6 mouse cellular contexts compared by ENCODE assay signal in the genomic region with DNA sequence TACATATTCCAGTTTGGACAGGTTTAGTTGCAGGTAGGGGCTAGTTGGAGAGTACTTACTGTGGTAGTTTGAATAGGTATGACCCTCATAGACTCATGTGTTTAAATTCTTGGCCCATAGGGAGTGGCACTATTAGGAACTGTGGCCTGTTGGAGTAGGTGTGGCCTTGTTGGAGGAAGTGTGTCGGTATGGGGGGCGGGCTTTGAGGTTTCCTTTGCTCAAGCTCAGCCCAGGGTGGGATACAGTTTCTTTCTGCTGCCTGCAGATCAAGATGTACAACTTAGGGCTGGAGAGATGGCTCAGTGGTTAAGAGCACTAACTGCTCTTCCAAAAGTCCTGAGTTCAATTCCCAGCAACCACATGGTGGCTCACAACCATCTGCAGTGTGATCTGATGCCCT. TPM values are rescaled to one million over a fixed set of nuclear protein-coding genes. Genes with fewer than 3 reads are reported as not detected.
A peak's percentile ranks its signal among the peaks of the same experiment; 100 is the strongest.
DNase-seq lines count a peak whose midpoint lies in the region; ATAC-seq and TF ChIP-seq lines count a peak whose summit lies in the region.
"Not testable (repeated sequence)": the region's sequence is repeated elsewhere in the genome, so short reads cannot be mapped to it uniquely, and the experiment has no call there.

No protein-coding gene starts in this region.

- not testable (repeated sequence) for H3K4me1 ChIP-seq in MEL (ENCODE audit: control insufficient read depth in 1 of 2, insufficient read depth in 2 of 2, low read length in 2 of 2); heart, embryonic 10.5 days; intestine, embryonic 14.5 days (replicated peaks; ENCODE audit: control insufficient read depth, insufficient read depth, low read length)

- H3K4me3 ChIP-seq in MEL (ENCODE audit: control insufficient read depth in 1 of 2, insufficient read depth in 1 of 2, low read depth in 2 of 2, low read length in 2 of 2); heart, embryonic 10.5 days; intestine, embryonic 14.5 days (ENCODE audit: low read depth, low read length): not testable (repeated sequence)

- H3K9ac ChIP-seq in MEL (ENCODE audit: control insufficient read depth, low read depth, low read length, poor library complexity, severe bottlenecking); intestine, embryonic 14.5 days (ENCODE audit: low read length): not testable (repeated sequence)

- not testable (repeated sequence) for H3K4me2 ChIP-seq in intestine, embryonic 14.5 days (ENCODE audit: low read length)

- 84% methylated on average over 2 of the region's 2 CpGs for WGBS in heart, embryonic 10.5 days
- 90% methylated on average over 2 of the region's 2 CpGs for WGBS in intestine, embryonic 14.5 days

- DNase-seq in 416B (ENCODE audit: low read depth) (peak; percentile 57), MEL (ENCODE audit: low read depth, low spot score) (peak; percentile 46), R1 (ENCODE audit: low read depth, low spot score) (peak; percentile 41), ZHBTc4 (ENCODE audit: low read depth, low spot score) (peak; percentile 39)
- DNase-seq in heart, embryonic 10.5 days (ENCODE audit: low spot score): peak; percentile 53
- DNase-seq in intestine, embryonic 14.5 days (ENCODE audit: low spot score): peak; percentile 9

- not testable (repeated sequence) for ATAC-seq in intestine, embryonic 14.5 days (replicated peaks; ENCODE audit: low FRiP score, low TSS enrichment, low read depth)

- H3K27ac ChIP-seq in MEL (ENCODE audit: control insufficient read depth, low read depth, low read length); heart, embryonic 10.5 days; intestine, embryonic 14.5 days (ENCODE audit: low read depth): not testable (repeated sequence)

- peaks cover 5 to 30% of the 10 kb centered on the region in 2 experiments for H3K36me3 ChIP-seq in MEL (ENCODE audit: control insufficient read depth in 1 of 2, insufficient read depth in 2 of 2, low read length in 2 of 2)
- peaks cover 95% of the 10 kb centered on the region for H3K36me3 ChIP-seq in heart, embryonic 10.5 days
- H3K36me3 ChIP-seq in intestine, embryonic 14.5 days (ENCODE audit: control insufficient read depth, insufficient read depth, low read length): peaks cover 89% of the 10 kb centered on the region

- TF ChIP-seq CTCF in MEL (IDR thresholded peaks at IDR 0.05 in 2 of 3, conservative IDR thresholded peaks at IDR 0.05 in 1 of 3; ENCODE audit: control insufficient read depth in 1 of 3, insufficient read depth in 1 of 3, low read depth in 2 of 3, low read length in 3 of 3, poor library complexity in 1 of 3, severe bottlenecking in 1 of 3): not testable (repeated sequence)

- not testable (repeated sequence) for TF ChIP-seq POLR2A in MEL (IDR thresholded peaks at IDR 0.05; ENCODE audit: control insufficient read depth in 1 of 2, insufficient read depth in 1 of 2, low read depth in 1 of 2, low read length in 2 of 2, poor library complexity in 1 of 2)

- TF ChIP-seq RAD21 in MEL (IDR thresholded peaks at IDR 0.05; ENCODE audit: low read depth, low read length): not testable (repeated sequence)

- H3K9me3 ChIP-seq in MEL (replicated peaks; ENCODE audit: insufficient read depth, low read length); heart, embryonic 10.5 days; intestine, embryonic 14.5 days (ENCODE audit: control insufficient read depth, low read length): not testable (repeated sequence)

- H3K79me2 ChIP-seq in MEL (ENCODE audit: control insufficient read depth, insufficient read depth, low read length, poor library complexity): not testable (repeated sequence)

- TF ChIP-seq EP300 in MEL (IDR thresholded peaks at IDR 0.05; ENCODE audit: low read depth in 1 of 2, low read length in 2 of 2): not testable (repeated sequence)

- not testable (repeated sequence) for H3K27me3 ChIP-seq in MEL (ENCODE audit: control insufficient read depth in 1 of 2, insufficient read depth in 2 of 2, low read length in 2 of 2); heart, embryonic 10.5 days (ENCODE audit: insufficient read depth, poor library complexity, severe bottlenecking); intestine, embryonic 14.5 days (replicated peaks; ENCODE audit: control insufficient read depth, insufficient read depth, low read length)

RNA-seq across cellular contexts. Expression of a gene that starts 12.9 kb away (rescaled TPM):
- 78.6 and 92.8 TPM in 2 replicates for total RNA-seq in MEL (2012; rRNA removed)
- 10 to 100 TPM in 1 of 2 experiments, not detected in 1; 60.0 TPM for polyA plus RNA-seq in MEL (2012; ENCODE audit: insufficient read depth in 1 of 2, insufficient read length in 2 of 2, low read depth in 1 of 2, low replicate concordance in 2 of 2, missing spikeins in 1 of 2)
- polyA plus RNA-seq in heart, embryonic 10.5 days (2016; fragmentation: Nextera tagmentation; extraction: Ambion mirVana): 66.6 and 70.6 TPM in 2 replicates
- 54.4 and 59.1 TPM in 2 replicates for polyA plus RNA-seq in intestine, embryonic 14.5 days (2014; fragmentation: Nextera tagmentation; extraction: Ambion mirVana)

RNA-seq across cellular contexts. Expression of a gene that starts 25.2 kb away (rescaled TPM):
- total RNA-seq in MEL (2012; rRNA removed): 38.3 and 40.4 TPM in 2 replicates
- polyA plus RNA-seq in MEL (2012; ENCODE audit: insufficient read depth in 1 of 2, insufficient read length in 2 of 2, low read depth in 1 of 2, low replicate concordance in 2 of 2, missing spikeins in 1 of 2): 10 to 100 TPM in 1 of 2 experiments, not detected in 1; 57.4 TPM
- 129 and 145 TPM in 2 replicates for polyA plus RNA-seq in heart, embryonic 10.5 days (2016; fragmentation: Nextera tagmentation; extraction: Ambion mirVana)
- 158 and 173 TPM in 2 replicates for polyA plus RNA-seq in intestine, embryonic 14.5 days (2014; fragmentation: Nextera tagmentation; extraction: Ambion mirVana)
